Mouse (Mus musculus) hindbrain, embryonic 15.5 days (tissue): Measurements from ENCODE around the gene Golga5. TPM values are rescaled to one million over a fixed set of nuclear protein-coding genes. Genes with fewer than 3 reads are reported as not detected.
"Not testable (repeated sequence)": the region's sequence is repeated elsewhere in the genome, so short reads cannot be mapped to it uniquely, and the experiment has no call there.

Experiments
- ATAC-seq: fragments of 200-750 bp; cut with Nextera tagmentation; 2 replicates; pipeline ENCODE4 v1.8.0; 2017; ENCODE audit warnings: low read depth, moderate number of reproducible peaks, moderate TSS enrichment; ENCODE audit not compliant: low FRiP score
- H3K27ac ChIP-seq: fragments of 300-500 bp; sonication (generic); replicated peaks from 2 replicates; pipeline ENCODE4 v1.5.1; 2015; ENCODE audit warnings: mild to moderate bottlenecking, inconsistent platforms
- H3K27me3 ChIP-seq: fragments of 300-500 bp; sonication (generic); 2 replicates; pipeline ENCODE4 v1.6.1; 2015; ENCODE audit warnings: control low read depth, inconsistent platforms
- H3K36me3 ChIP-seq: fragments of 300-500 bp; sonication (generic); 2 replicates; pipeline ENCODE4 v1.6.1; 2015; ENCODE audit warnings: control low read depth, inconsistent platforms
- H3K4me1 ChIP-seq: fragments of 300-500 bp; sonication (generic); replicated peaks from 2 replicates; pipeline ENCODE4 v1.6.1; 2015; ENCODE audit warnings: control low read depth, inconsistent platforms
- H3K4me2 ChIP-seq: fragments of 300-500 bp; sonication (generic); 2 replicates; pipeline ENCODE4 v1.6.1; 2015; ENCODE audit warnings: moderate library complexity, mild to moderate bottlenecking, inconsistent platforms
- H3K4me3 ChIP-seq: fragments of 300-500 bp; sonication (generic); 2 replicates; pipeline ENCODE4 v1.5.1; 2015; ENCODE audit warnings: mild to moderate bottlenecking, inconsistent platforms
- H3K9ac ChIP-seq: fragments of 300-500 bp; sonication (generic); 2 replicates; pipeline ENCODE4 v1.6.1; 2015; ENCODE audit warnings: inconsistent platforms
- H3K9me3 ChIP-seq: fragments of 300-500 bp; sonication (generic); 2 replicates; pipeline ENCODE4 v1.6.1; 2016; ENCODE audit warnings: control low read depth, inconsistent platforms
- WGBS: fragments of 180-500 bp; shearing (Covaris S2); methylation state at CpG from one replicate; pipeline ENCODE4 v1.1.7; 2015; 5-methylcytosine and 5-hydroxymethylcytosine counted together
- polyA plus RNA-seq: library from polyadenylated mRNA; unstranded; fragments of >200 nt; fragmentation: Nextera tagmentation; extraction: Ambion mirVana; gene quantifications from 2 replicates; pipeline ENCODE4 v1.2.1, GENCODE M21; 2015

Golga5 gene
- polyA plus RNA-seq, 1 experiment from 2014 or later: 26.0 TPM

- ATAC-seq: no peak
- H3K9me3 ChIP-seq: no peaks in the 10 kb centered on the region
- no peak overlapping the region for H3K27ac ChIP-seq
- H3K4me3 ChIP-seq: no peak overlapping the region
- no peak overlapping the region for H3K4me2 ChIP-seq
- no peak overlapping the region for H3K9ac ChIP-seq
- H3K27me3 ChIP-seq: no peaks in the 10 kb centered on the region
- WGBS: 66% methylated on average over 6 of the region's 6 CpGs
- H3K36me3 ChIP-seq: no peaks in the 10 kb centered on the region
- no peaks in the 10 kb centered on the region for H3K4me1 ChIP-seq
These were observed 15.4 kb upstream of the Golga5 start for GRCm38 (mm10) chr12:102453581-102453980.

GRCm38 (mm10) chr12:102456467-102457193, 12.3 kb upstream of the Golga5 start:
- no peaks in the 10 kb centered on the region for H3K36me3 ChIP-seq
- ATAC-seq: no peak
- no peak overlapping the region for H3K4me2 ChIP-seq
- WGBS: 81% methylated on average over 7 of the region's 7 CpGs
- no peak overlapping the region for H3K9ac ChIP-seq
- H3K4me1 ChIP-seq: no peaks in the 10 kb centered on the region
- H3K27ac ChIP-seq: no peak overlapping the region
- H3K9me3 ChIP-seq: no peaks in the 10 kb centered on the region
- no peaks in the 10 kb centered on the region for H3K27me3 ChIP-seq
- H3K4me3 ChIP-seq: no peak overlapping the region

GRCm38 (mm10) chr12:102460014-102460413, 8.9 kb upstream of the Golga5 start:
- no peaks in the 10 kb centered on the region for H3K27me3 ChIP-seq
- no peaks in the 10 kb centered on the region for H3K4me1 ChIP-seq
- WGBS: 84% methylated on average over 5 of the region's 5 CpGs
- H3K9me3 ChIP-seq: no peaks in the 10 kb centered on the region
- H3K9ac ChIP-seq: no peak overlapping the region
- H3K27ac ChIP-seq: no peak overlapping the region
- H3K4me3 ChIP-seq: no peak overlapping the region
- no peaks in the 10 kb centered on the region for H3K36me3 ChIP-seq
- ATAC-seq: no peak
- H3K4me2 ChIP-seq: no peak overlapping the region

- H3K4me2 ChIP-seq: no peak overlapping the region
- H3K4me1 ChIP-seq: no peaks in the 10 kb centered on the region
- H3K27ac ChIP-seq: no peak overlapping the region
- H3K9ac ChIP-seq: no peak overlapping the region
- H3K36me3 ChIP-seq: no peaks in the 10 kb centered on the region
- no peak overlapping the region for H3K4me3 ChIP-seq
- no peaks in the 10 kb centered on the region for H3K27me3 ChIP-seq
- no peak for ATAC-seq
- 68% methylated on average over 5 of the region's 5 CpGs for WGBS
- no peaks in the 10 kb centered on the region for H3K9me3 ChIP-seq
These were observed 7.8 kb upstream of the Golga5 start for GRCm38 (mm10) chr12:102461177-102461576.

GRCm38 (mm10) chr12:102464650-102465049, 4.3 kb upstream of the Golga5 start:
- Histone ChIP-seq H3K36me3 (no peaks in the 10 kb centered on the region), H3K27me3 (no peaks in the 10 kb centered on the region), H3K9ac (no peak overlapping the region), H3K9me3 (no peaks in the 10 kb centered on the region), H3K4me1 (peaks cover under 1% of the 10 kb centered on the region; the same call in 1 of the 2 replicates), H3K27ac (no peak overlapping the region), H3K4me2 (no peak overlapping the region), H3K4me3 (no peak overlapping the region)
- WGBS: 74% methylated on average over 4 of the region's 4 CpGs
- no peak for ATAC-seq

- WGBS: 79% methylated on average over 1 of the region's 1 CpGs
- Histone ChIP-seq H3K4me2 (no peak overlapping the region), H3K27ac (no peak overlapping the region), H3K9ac (no peak overlapping the region), H3K27me3 (no peaks in the 10 kb centered on the region), H3K9me3 (no peaks in the 10 kb centered on the region), H3K4me3 (no peak overlapping the region), H3K36me3 (peaks cover 10% of the 10 kb centered on the region), H3K4me1 (peaks cover 8% of the 10 kb centered on the region)
- ATAC-seq: no peak
These were observed 799 bp upstream of the Golga5 start for GRCm38 (mm10) chr12:102468136-102468535.

- peaks cover 55% of the 10 kb centered on the region for H3K36me3 ChIP-seq
- H3K4me3 ChIP-seq: no peak overlapping the region
- H3K27ac ChIP-seq: no peak overlapping the region
- no peaks in the 10 kb centered on the region for H3K27me3 ChIP-seq
- no peak overlapping the region for H3K9ac ChIP-seq
- WGBS: 90% methylated on average over 7 of the region's 7 CpGs
- H3K9me3 ChIP-seq: no peaks in the 10 kb centered on the region
- H3K4me2 ChIP-seq: no peak overlapping the region
- H3K4me1 ChIP-seq: peaks cover 8% of the 10 kb centered on the region
- ATAC-seq: no peak
These were observed 5.5 kb downstream of the Golga5 start for GRCm38 (mm10) chr12:102474411-102474810.

- Histone ChIP-seq H3K9me3 (no peaks in the 10 kb centered on the region), H3K4me1 (no peaks in the 10 kb centered on the region), H3K4me3 (no peak overlapping the region), H3K4me2 (no peak overlapping the region), H3K27me3 (no peaks in the 10 kb centered on the region), H3K36me3 (peaks cover 72% of the 10 kb centered on the region), H3K27ac (no peak overlapping the region), H3K9ac (no peak overlapping the region)
- WGBS: 96% methylated on average over 4 of the region's 4 CpGs
- ATAC-seq: no peak
These were observed 11.5 kb downstream of the Golga5 start for GRCm38 (mm10) chr12:102480481-102480880.

GRCm38 (mm10) chr12:102484946-102485345, 16.0 kb downstream of the Golga5 start:
- H3K27ac ChIP-seq: no peak overlapping the region
- WGBS: 71% methylated on average over 3 of the region's 3 CpGs
- no peaks in the 10 kb centered on the region for H3K9me3 ChIP-seq
- no peak for ATAC-seq
- peaks cover 75% of the 10 kb centered on the region for H3K36me3 ChIP-seq
- H3K4me3 ChIP-seq: no peak overlapping the region
- no peak overlapping the region for H3K9ac ChIP-seq
- H3K27me3 ChIP-seq: no peaks in the 10 kb centered on the region
- H3K4me1 ChIP-seq: no peaks in the 10 kb centered on the region
- no peak overlapping the region for H3K4me2 ChIP-seq

- ATAC-seq: no peak
- Histone ChIP-seq H3K36me3 (peaks cover 68% of the 10 kb centered on the region), H3K4me3 (no peak overlapping the region), H3K27ac (no peak overlapping the region), H3K4me1 (no peaks in the 10 kb centered on the region), H3K9me3 (no peaks in the 10 kb centered on the region), H3K9ac (no peak overlapping the region), H3K27me3 (no peaks in the 10 kb centered on the region), H3K4me2 (no peak overlapping the region)
- 95% methylated on average over 5 of the region's 5 CpGs for WGBS
These were observed 23.0 kb downstream of the Golga5 start for GRCm38 (mm10) chr12:102491911-102492310.

- WGBS: 87% methylated on average over 6 of the region's 6 CpGs
These were observed 26.8 kb downstream of the Golga5 start for GRCm38 (mm10) chr12:102495754-102496153.

GRCm38 (mm10) chr12:102497905-102498304, 29.0 kb downstream of the Golga5 start:
- H3K27me3 ChIP-seq: no peaks in the 10 kb centered on the region
- no peaks in the 10 kb centered on the region for H3K4me1 ChIP-seq
- H3K9ac ChIP-seq: no peak overlapping the region
- 86% methylated on average over 2 of the region's 2 CpGs for WGBS
- no peak overlapping the region for H3K27ac ChIP-seq
- H3K36me3 ChIP-seq: peaks cover 35% of the 10 kb centered on the region
- no peaks in the 10 kb centered on the region for H3K9me3 ChIP-seq
- no peak overlapping the region for H3K4me3 ChIP-seq
- H3K4me2 ChIP-seq: no peak overlapping the region
- no peak for ATAC-seq

More at GRCm38 (mm10) chr12:102495754-102496153, 26.8 kb downstream of the Golga5 start:
- not testable (repeated sequence) for H3K4me2 ChIP-seq, H3K27me3 ChIP-seq, H3K9me3 ChIP-seq, H3K4me3 ChIP-seq, H3K9ac ChIP-seq, H3K4me1 ChIP-seq, ATAC-seq, H3K27ac ChIP-seq
- H3K36me3 ChIP-seq: peaks cover 56% of the 10 kb centered on the region

GRCm38 (mm10) chr12:102498726-102499125, 29.8 kb downstream of the Golga5 start:
- Histone ChIP-seq H3K27ac (no peak overlapping the region), H3K9ac (no peak overlapping the region), H3K27me3 (no peaks in the 10 kb centered on the region), H3K4me1 (no peaks in the 10 kb centered on the region), H3K9me3 (no peaks in the 10 kb centered on the region), H3K36me3 (peaks cover 33% of the 10 kb centered on the region), H3K4me2 (no peak overlapping the region), H3K4me3 (no peak overlapping the region)
- ATAC-seq: no peak
- 74% methylated on average over 8 of the region's 8 CpGs for WGBS
